Comparison of ENCODE assay signal across 34 mouse cellular contexts in the genomic region with DNA sequence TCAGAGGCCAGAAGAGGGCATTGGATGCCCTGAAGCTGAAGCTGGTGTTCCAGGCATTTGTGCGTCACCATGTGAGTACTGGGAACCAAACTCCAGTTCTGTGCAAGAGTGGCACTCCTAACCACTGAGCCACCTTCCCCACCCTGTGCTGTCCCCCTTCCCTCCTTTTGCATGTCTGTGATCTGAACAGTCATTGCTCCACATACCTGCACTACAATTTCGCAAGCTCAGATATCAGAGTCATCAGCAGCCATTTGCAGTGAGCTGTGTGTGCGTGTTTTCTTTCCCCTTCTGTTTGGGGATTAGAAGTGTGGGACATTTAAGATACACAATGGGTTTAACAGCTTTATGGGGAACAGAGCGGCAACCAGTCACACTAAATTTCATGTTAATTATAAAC.
"Had no signal": no experiment of that assay in that cellular context is flagged by ENCODE, and none has a peak within 500 bp of the region (broad histone marks: within the 10 kb centered on the region; RNA-seq: fewer than 3 reads in every experiment).

No protein-coding gene starts in this region.

- H3K4me3 ChIP-seq: heart, adult 2 months; heart, embryonic 10.5 days; heart, embryonic 12.5 days; heart, embryonic 13.5 days; heart, embryonic 15.5 days; hindbrain, embryonic 10.5 days; hindbrain, embryonic 12.5 days; hindbrain, embryonic 13.5 days; hindbrain, embryonic 15.5 days; kidney, embryonic 15.5 days; layer of hippocampus, adult 2 months; left cerebral cortex, adult 2 months had no signal

- ATAC-seq: hindbrain, embryonic 16.5 days; hindbrain, postnatal 0 days; inflammation-experienced regulatory T-cells, adult 6 months had no signal

- H3K36me3 ChIP-seq: heart, embryonic 10.5 days; heart, embryonic 12.5 days; heart, embryonic 13.5 days; heart, embryonic 15.5 days; hindbrain, embryonic 10.5 days; hindbrain, embryonic 12.5 days; hindbrain, embryonic 13.5 days; hindbrain, embryonic 15.5 days; kidney, embryonic 15.5 days had no signal

- H3K4me2 ChIP-seq: heart, embryonic 11.5 days; heart, embryonic 12.5 days; heart, embryonic 13.5 days; heart, embryonic 15.5 days; hindbrain, embryonic 12.5 days; hindbrain, embryonic 13.5 days; hindbrain, embryonic 14.5 days; hindbrain, embryonic 15.5 days; kidney, embryonic 15.5 days had no signal

- H3K27me3 ChIP-seq: heart, embryonic 12.5 days; heart, embryonic 13.5 days; heart, embryonic 15.5 days; hindbrain, embryonic 12.5 days; hindbrain, embryonic 13.5 days; hindbrain, embryonic 15.5 days; kidney, embryonic 15.5 days had no signal

- H3K4me1 ChIP-seq: heart, embryonic 10.5 days; heart, embryonic 15.5 days; hindbrain, embryonic 10.5 days; hindbrain, embryonic 12.5 days; hindbrain, embryonic 13.5 days; hindbrain, embryonic 15.5 days had no signal

- H3K27ac ChIP-seq: heart, adult 2 months; heart, embryonic 10.5 days; heart, embryonic 13.5 days; heart, embryonic 15.5 days; hindbrain, embryonic 10.5 days; hindbrain, embryonic 12.5 days; hindbrain, embryonic 13.5 days; hindbrain, embryonic 14.5 days; hindbrain, embryonic 15.5 days; hindbrain, postnatal 0 days; kidney, embryonic 15.5 days; kidney, postnatal 0 days; layer of hippocampus, adult 2 months; left cerebral cortex, adult 2 months had no signal

- H3K9me3 ChIP-seq: heart, embryonic 10.5 days; heart, embryonic 12.5 days; heart, embryonic 13.5 days; heart, embryonic 15.5 days; hindbrain, embryonic 10.5 days; hindbrain, embryonic 12.5 days; hindbrain, embryonic 13.5 days; hindbrain, embryonic 15.5 days; kidney, embryonic 15.5 days had no signal

- H3K9ac ChIP-seq: heart, embryonic 12.5 days; heart, embryonic 13.5 days; heart, embryonic 15.5 days; hindbrain, embryonic 12.5 days; hindbrain, embryonic 13.5 days; hindbrain, embryonic 14.5 days; hindbrain, embryonic 15.5 days; kidney, embryonic 15.5 days had no signal

- DNase-seq: heart, adult 2 months; heart, postnatal 10 days; heart, postnatal 14 days; heart, postnatal 36 days; heart, postnatal 4 days; kidney, adult 11 months; kidney, adult 18-20 months; kidney, adult 2 months; kidney, adult 8-10 months; kidney, adult 9 months; kidney, postnatal 10 days; kidney, postnatal 14 days; kidney, postnatal 25 days; kidney, postnatal 36 days; kidney, postnatal 4 days; layer of hippocampus, adult 9-11 months; layer of hippocampus, postnatal 36 days had no signal
